Mouse (Mus musculus): ENCODE data around the gene Ano6. TPM values are rescaled to one million over a fixed set of nuclear protein-coding genes. Genes with fewer than 3 reads are reported as not detected.
A peak's percentile ranks its signal among the peaks of the same experiment; 100 is the strongest.

Ano6 gene
- polyA plus RNA-seq, 1 experiment from 2014 or later, result 7.8 TPM

GRCm38 (mm10) chr15:95921639-95922038 lies 131.0 kb downstream of the Ano6 start:
- no peak overlapping the region for H3K4me3 ChIP-seq (replicated peaks)
- peaks cover 46% of the 10 kb centered on the region for H3K4me1 ChIP-seq (replicated peaks)
- H3K36me3 ChIP-seq, result 0 out of 2 replicates have a peak, but pooled peaks cover under 1% of the 10 kb centered on the region
- DNase-seq, result no peak
- H3K27ac ChIP-seq, result no peak overlapping the region
- H3K9me3 ChIP-seq (replicated peaks), result no peaks in the 10 kb centered on the region
- 0 out of 2 replicates have a peak, but pooled peaks have one; percentile 27 for ATAC-seq (ENCODE audit: low read depth)
- no peak overlapping the region for H3K4me2 ChIP-seq
- H3K27me3 ChIP-seq, result no peaks in the 10 kb centered on the region
- no peak overlapping the region for H3K9ac ChIP-seq
- 65% methylated on average over 4 of the region's 4 CpGs for WGBS (ENCODE audit: insufficient replicate concordance)

DNA sequence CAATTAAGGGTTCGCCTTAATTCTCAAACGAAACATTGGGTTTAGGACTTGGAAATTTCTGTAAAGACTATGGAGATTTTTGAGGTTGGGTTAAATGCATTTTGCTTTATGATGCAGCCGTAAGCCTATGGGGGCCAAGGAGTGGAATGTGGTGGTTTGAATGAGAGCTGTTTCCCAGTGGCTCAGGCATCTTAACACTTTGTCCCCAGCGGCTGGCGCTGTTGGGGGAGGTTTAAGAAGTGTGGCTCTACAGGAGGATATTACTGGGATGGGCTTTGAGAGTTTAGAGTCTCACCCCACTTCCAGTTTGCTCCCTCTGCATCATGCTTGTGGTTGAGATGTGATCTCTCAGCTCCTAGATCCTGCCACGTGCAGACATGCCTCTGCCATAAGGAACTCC lies 131.9 kb downstream of the Ano6 start:
- Histone ChIP-seq H3K27me3 (no peaks in the 10 kb centered on the region), H3K9ac (no peak overlapping the region), H3K27ac (no peak overlapping the region), H3K36me3 (no peaks in the 10 kb centered on the region), H3K4me2 (no peak overlapping the region), H3K4me1 (replicated peaks) (peaks cover 37% of the 10 kb centered on the region), H3K9me3 (replicated peaks) (no peaks in the 10 kb centered on the region), H3K4me3 (replicated peaks) (no peak overlapping the region)
- DNase-seq (no peak), ATAC-seq (ENCODE audit: low read depth) (no peak)
- WGBS (ENCODE audit: insufficient replicate concordance), result 78% methylated on average over 6 of the region's 6 CpGs

DNA sequence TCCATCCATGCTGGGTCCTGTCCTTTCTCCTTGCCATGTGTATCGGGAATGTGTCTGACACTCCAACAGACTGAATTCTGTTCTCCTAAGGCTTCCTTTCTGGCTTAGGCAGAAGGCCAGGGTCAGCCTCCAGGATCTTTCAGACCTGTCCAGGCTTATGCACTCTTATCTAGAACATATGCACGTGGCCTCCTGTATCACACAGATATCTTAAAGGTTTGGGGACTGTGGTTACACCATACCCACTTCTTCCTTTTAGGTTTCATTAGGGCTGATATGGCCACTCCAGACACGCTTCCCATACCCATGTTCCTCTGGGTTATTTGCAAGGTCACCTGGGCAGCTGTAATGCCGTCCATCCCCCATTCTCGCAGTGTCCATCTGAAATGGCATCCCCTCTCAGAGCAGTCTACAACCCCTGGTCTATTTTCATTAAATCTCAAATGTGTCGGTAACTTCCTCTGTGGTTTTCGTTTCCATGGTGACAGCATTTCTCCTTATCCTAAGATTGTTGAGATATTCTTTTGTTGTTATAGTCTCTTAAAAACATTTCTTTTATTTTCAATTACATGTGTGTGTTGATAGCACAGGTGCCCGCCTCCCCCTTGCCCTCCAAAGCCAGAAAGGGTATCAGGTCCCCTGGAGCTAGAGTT lies 134.8 kb downstream of the Ano6 start:
- Histone ChIP-seq H3K9me3 (replicated peaks) (no peaks in the 10 kb centered on the region), H3K4me2 (no peak overlapping the region), H3K27ac (no peak overlapping the region), H3K4me3 (replicated peaks) (no peak overlapping the region), H3K9ac (no peak overlapping the region), H3K27me3 (no peaks in the 10 kb centered on the region), H3K36me3 (no peaks in the 10 kb centered on the region; the same call in 1 of the 2 replicates), H3K4me1 (replicated peaks) (peaks cover 21% of the 10 kb centered on the region)
- WGBS (ENCODE audit: insufficient replicate concordance), result 42% methylated on average over 8 of the region's 8 CpGs
- DNase-seq (peak; percentile 36), ATAC-seq (ENCODE audit: low read depth) (peak; percentile 52)

DNA sequence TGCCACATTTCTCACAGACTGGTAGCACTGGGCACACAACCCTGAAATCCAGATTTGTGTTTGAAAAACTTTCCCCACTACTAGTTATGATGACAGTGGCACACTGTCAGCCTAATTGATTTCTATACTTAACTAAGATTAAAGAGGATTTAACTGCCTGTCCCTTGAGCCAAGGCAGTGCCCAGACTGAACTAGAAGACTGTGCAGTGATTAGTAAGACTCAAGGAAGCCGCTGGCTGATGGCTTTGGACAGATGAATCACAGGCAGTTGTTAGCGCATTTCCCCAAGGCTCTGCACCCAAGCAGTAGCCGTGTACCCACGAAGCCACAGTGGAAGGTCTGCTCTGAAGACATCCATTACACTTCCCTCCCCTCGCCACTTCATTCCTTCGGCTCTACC lies 138.4 kb downstream of the Ano6 start:
- H3K9ac ChIP-seq, result no peak overlapping the region
- 87% methylated on average over 6 of the region's 6 CpGs for WGBS (ENCODE audit: insufficient replicate concordance)

DNA sequence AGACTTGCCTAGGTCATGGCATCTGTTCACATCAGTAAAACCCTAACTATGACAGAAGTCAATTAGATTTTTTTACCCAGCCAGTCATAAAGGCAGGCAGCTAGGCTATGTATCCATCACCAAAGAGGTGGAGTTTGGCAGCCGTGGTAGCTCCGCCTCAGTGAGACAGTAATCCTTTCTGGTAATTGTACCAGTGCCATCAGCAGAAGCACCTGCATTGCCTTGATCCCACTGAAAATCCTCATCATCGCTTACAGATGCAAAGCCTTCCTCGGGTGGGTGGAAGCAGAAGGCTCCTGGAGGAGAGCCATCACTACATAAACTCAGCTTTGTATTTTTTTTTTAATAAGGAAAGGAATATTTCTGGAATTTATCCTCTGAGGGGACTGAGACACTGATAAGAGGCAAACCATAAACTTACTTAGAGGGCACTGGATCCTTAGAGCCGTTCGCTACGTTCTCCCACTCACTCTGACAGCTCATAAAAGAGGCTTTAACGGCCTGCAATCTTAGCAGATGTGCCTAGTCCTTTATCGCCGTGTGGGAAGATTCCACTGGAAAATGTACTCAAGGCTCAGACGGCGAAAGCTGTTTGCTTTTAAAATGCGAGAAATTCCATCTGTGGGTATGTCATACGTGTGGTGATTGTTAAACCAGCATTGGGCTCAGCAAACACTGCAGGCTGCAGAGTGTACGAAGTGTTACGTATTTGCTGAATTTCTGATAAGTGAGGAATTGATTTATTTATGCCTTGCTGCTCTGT lies 140.6 kb downstream of the Ano6 start:
- Histone ChIP-seq H3K36me3 (no peaks in the 10 kb centered on the region; the same call in 1 of the 2 replicates), H3K4me2 (no peak overlapping the region), H3K4me3 (replicated peaks) (no peak overlapping the region), H3K9ac (no peak overlapping the region), H3K27ac (no peak overlapping the region), H3K9me3 (replicated peaks) (no peaks in the 10 kb centered on the region), H3K4me1 (replicated peaks) (no peaks in the 10 kb centered on the region), H3K27me3 (no peaks in the 10 kb centered on the region)
- ATAC-seq (ENCODE audit: low read depth), result no peak
- no peak for DNase-seq
- WGBS (ENCODE audit: insufficient replicate concordance), result 82% methylated on average over 16 of the region's 16 CpGs

More for the DNA sequence above, 138.4 kb downstream of the Ano6 start:
- ATAC-seq (ENCODE audit: low read depth) (no peak), DNase-seq (no peak)
- no peak overlapping the region for H3K4me3 ChIP-seq (replicated peaks)
- H3K27me3 ChIP-seq, result no peaks in the 10 kb centered on the region
- H3K36me3 ChIP-seq, result no peaks in the 10 kb centered on the region; the same call in 1 of the 2 replicates
- H3K9me3 ChIP-seq (replicated peaks), result no peaks in the 10 kb centered on the region
- H3K4me2 ChIP-seq, result no peak overlapping the region
- H3K4me1 ChIP-seq (replicated peaks), result peaks cover 11% of the 10 kb centered on the region
- H3K27ac ChIP-seq, result no peak overlapping the region

- 84% methylated on average over 5 of the region's 5 CpGs for WGBS (ENCODE audit: insufficient replicate concordance)
- H3K9me3 ChIP-seq (replicated peaks), result no peaks in the 10 kb centered on the region
- DNase-seq, result no peak
- H3K9ac ChIP-seq, result no peak overlapping the region
- no peaks in the 10 kb centered on the region for H3K27me3 ChIP-seq
- no peak for ATAC-seq (ENCODE audit: low read depth)
- no peak overlapping the region for H3K4me3 ChIP-seq (replicated peaks)
- no peak overlapping the region for H3K4me2 ChIP-seq
- H3K36me3 ChIP-seq, result no peaks in the 10 kb centered on the region; the same call in 1 of the 2 replicates
- no peak overlapping the region for H3K27ac ChIP-seq
- no peaks in the 10 kb centered on the region for H3K4me1 ChIP-seq (replicated peaks)
These were observed 141.7 kb downstream of the Ano6 start for GRCm38 (mm10) chr15:95932358-95932757.

GRCm38 (mm10) chr15:95935141-95935540 lies 144.5 kb downstream of the Ano6 start:
- Histone ChIP-seq H3K27me3 (no peaks in the 10 kb centered on the region), H3K36me3 (peaks cover 21% of the 10 kb centered on the region), H3K9ac (no peak overlapping the region), H3K4me3 (replicated peaks) (no peak overlapping the region), H3K4me2 (no peak overlapping the region), H3K4me1 (replicated peaks) (no peaks in the 10 kb centered on the region), H3K9me3 (replicated peaks) (no peaks in the 10 kb centered on the region), H3K27ac (no peak overlapping the region)
- DNase-seq (no peak), ATAC-seq (ENCODE audit: low read depth) (no peak)
- WGBS (ENCODE audit: insufficient replicate concordance), result 79% methylated on average over 11 of the region's 11 CpGs

DNA sequence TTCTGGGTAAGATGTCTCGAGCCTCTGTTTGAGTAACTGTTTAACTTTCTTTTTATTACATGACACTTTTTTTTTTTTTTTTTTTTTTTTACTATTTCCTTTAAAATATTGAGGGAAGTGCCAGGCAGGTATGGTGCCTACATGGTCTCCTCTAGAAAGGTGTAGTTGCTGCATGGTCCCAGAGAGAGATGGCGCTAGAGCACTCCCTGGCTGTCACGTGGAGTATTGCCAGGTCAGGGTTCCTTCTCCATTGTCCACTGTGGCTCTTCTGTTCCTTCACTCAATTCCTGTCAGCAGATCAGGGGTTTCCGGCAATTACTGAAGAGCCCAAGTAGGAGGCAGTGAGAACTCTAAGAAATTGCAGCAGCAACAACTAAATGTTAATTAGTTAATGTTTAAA lies 152.8 kb downstream of the Ano6 start:
- no peak overlapping the region for H3K4me3 ChIP-seq (replicated peaks)
- 46% methylated on average over 4 of the region's 4 CpGs for WGBS (ENCODE audit: insufficient replicate concordance)
- ATAC-seq (ENCODE audit: low read depth) (peak; percentile 59), DNase-seq (no peak)
- no peak overlapping the region for H3K9ac ChIP-seq
- no peaks in the 10 kb centered on the region for H3K9me3 ChIP-seq (replicated peaks)
- H3K4me2 ChIP-seq, result no peak overlapping the region
- peaks cover 32% of the 10 kb centered on the region for H3K36me3 ChIP-seq
- H3K4me1 ChIP-seq (replicated peaks), result no peaks in the 10 kb centered on the region
- no peak overlapping the region for H3K27ac ChIP-seq
- H3K27me3 ChIP-seq, result no peaks in the 10 kb centered on the region

- DNase-seq (no peak), ATAC-seq (ENCODE audit: low read depth) (no peak)
- H3K9me3 ChIP-seq (replicated peaks), result no peaks in the 10 kb centered on the region
- no peak overlapping the region for H3K4me3 ChIP-seq (replicated peaks)
- H3K36me3 ChIP-seq, result peaks cover 29% of the 10 kb centered on the region
- H3K4me2 ChIP-seq, result no peak overlapping the region
- H3K4me1 ChIP-seq (replicated peaks), result no peaks in the 10 kb centered on the region
- H3K27me3 ChIP-seq, result no peaks in the 10 kb centered on the region
- H3K9ac ChIP-seq, result no peak overlapping the region
- no peak overlapping the region for H3K27ac ChIP-seq
- 81% methylated on average over 6 of the region's 6 CpGs for WGBS (ENCODE audit: insufficient replicate concordance)
These were observed 153.7 kb downstream of the Ano6 start for GRCm38 (mm10) chr15:95944299-95944698.

GRCm38 (mm10) chr15:95945951-95946708 lies 155.5 kb downstream of the Ano6 start:
- H3K4me3 ChIP-seq (replicated peaks), result no peak overlapping the region
- no peaks in the 10 kb centered on the region for H3K9me3 ChIP-seq (replicated peaks)
- ATAC-seq (ENCODE audit: low read depth), result no peak
- no peak overlapping the region for H3K9ac ChIP-seq
- peaks cover 22% of the 10 kb centered on the region for H3K36me3 ChIP-seq
- H3K4me2 ChIP-seq, result no peak overlapping the region
- no peak for DNase-seq
- H3K4me1 ChIP-seq (replicated peaks), result no peaks in the 10 kb centered on the region
- no peak overlapping the region for H3K27ac ChIP-seq
- WGBS (ENCODE audit: insufficient replicate concordance), result 73% methylated on average over 11 of the region's 11 CpGs
- H3K27me3 ChIP-seq, result no peaks in the 10 kb centered on the region

GRCm38 (mm10) chr15:95948411-95948810 lies 157.8 kb downstream of the Ano6 start:
- H3K36me3 ChIP-seq, result peaks cover 17% of the 10 kb centered on the region
- DNase-seq, result no peak
- 89% methylated on average over 18 of the region's 18 CpGs for WGBS (ENCODE audit: insufficient replicate concordance)
- H3K27me3 ChIP-seq, result no peaks in the 10 kb centered on the region
- no peak for ATAC-seq (ENCODE audit: low read depth)
- H3K4me2 ChIP-seq, result no peak overlapping the region
- no peak overlapping the region for H3K4me3 ChIP-seq (replicated peaks)
- no peak overlapping the region for H3K9ac ChIP-seq
- no peaks in the 10 kb centered on the region for H3K4me1 ChIP-seq (replicated peaks)
- no peaks in the 10 kb centered on the region for H3K9me3 ChIP-seq (replicated peaks)
- H3K27ac ChIP-seq, result no peak overlapping the region

All from liver, embryonic 13.5 days (tissue).